Mouse (Mus musculus) heart, adult 18-20 months (tissue): Measurements from ENCODE around the gene Gm47189. TPM values are rescaled to one million over a fixed set of nuclear protein-coding genes. Genes with fewer than 3 reads are reported as not detected.
"Not testable (repeated sequence)": the region's sequence is repeated elsewhere in the genome, so short reads cannot be mapped to it uniquely, and the experiment has no call there.

ENCODE experiments used
- DNase-seq, 2 experiments: peaks; one replicate each; pipeline ENCODE4 v3.0.0; 2021 to 2022; ENCODE audit warnings: mixed read lengths in 1 of 2
- long read RNA-seq, 2 experiments: library from polyadenylated mRNA; stranded (forward); transcript quantifications; one replicate each; pipeline ENCODE4 v2.0.0; 2021
- total RNA-seq, 2 experiments: library from RNA; stranded (reverse); gene quantifications; 2 replicates each; pipeline ENCODE4 v1.2.3; 2021

Gene Gm47189
- total RNA-seq: not detected
- long read RNA-seq, experiment 1: 0 reads
- long read RNA-seq, experiment 2: 0 reads

GRCm38 (mm10) chr14:41772341-41772740 lies at the start of gene Gm47189:
Gene Gm47189, minus strand, starts transcription at chr14:41772441.
- not testable (repeated sequence) for DNase-seq

- peak; percentile 0 to 1 for DNase-seq
Measured at GRCm38 (mm10) chr14:41755931-41756330, 16.3 kb downstream of the Gm47189 start.

GRCm38 (mm10) chr14:41750514-41750913 lies 21.7 kb downstream of the Gm47189 start, which contains the start of gene Gm7929:
Gene Gm7929, minus strand, starts transcription at chr14:41750614.
- not testable (repeated sequence) for DNase-seq

GRCm38 (mm10) chr14:41723437-41723836 lies 48.8 kb downstream of the Gm47189 start:
- DNase-seq: not testable (repeated sequence)

GRCm38 (mm10) chr14:41717180-41717579 lies 55.1 kb downstream of the Gm47189 start:
- DNase-seq: not testable (repeated sequence)

Other genes with a start within 250 kb of the Gm47189 start
- not detected for gene Gm7970, start 216.9 kb downstream of the Gm47189 start, total RNA-seq
- not detected for gene 1700049E17Rik2, start 199.2 kb downstream of the Gm47189 start, total RNA-seq
- gene Gm3072, start 147.8 kb downstream of the Gm47189 start, total RNA-seq: not detected
- gene Gm3676, start 126.0 kb downstream of the Gm47189 start, total RNA-seq: not detected
- gene Gm8068, start 70.6 kb downstream of the Gm47189 start, total RNA-seq: not detected
- not detected for gene Gm7929, start 21.8 kb downstream of the Gm47189 start, total RNA-seq
- not detected for gene Gm7980, start 134.8 kb upstream of the Gm47189 start, total RNA-seq
- not detected for gene 1700049E17Rik1, start 152.5 kb upstream of the Gm47189 start, total RNA-seq
- gene 1700024B05Rik, start 171.6 kb upstream of the Gm47189 start, total RNA-seq: not detected
- not detected for gene Gm6401, start 195.5 kb upstream of the Gm47189 start, total RNA-seq
- gene Gm3543, start 210.9 kb upstream of the Gm47189 start, total RNA-seq: not detected